Mouse (Mus musculus) ovary, postnatal 10 days (tissue): ENCODE results near the gene Prkcb.

ENCODE experiments used
- DNase-seq: peaks from one replicate; pipeline ENCODE4 v3.0.0; 2022; ENCODE audit warnings: low spot score

The Prkcb gene

DNA sequence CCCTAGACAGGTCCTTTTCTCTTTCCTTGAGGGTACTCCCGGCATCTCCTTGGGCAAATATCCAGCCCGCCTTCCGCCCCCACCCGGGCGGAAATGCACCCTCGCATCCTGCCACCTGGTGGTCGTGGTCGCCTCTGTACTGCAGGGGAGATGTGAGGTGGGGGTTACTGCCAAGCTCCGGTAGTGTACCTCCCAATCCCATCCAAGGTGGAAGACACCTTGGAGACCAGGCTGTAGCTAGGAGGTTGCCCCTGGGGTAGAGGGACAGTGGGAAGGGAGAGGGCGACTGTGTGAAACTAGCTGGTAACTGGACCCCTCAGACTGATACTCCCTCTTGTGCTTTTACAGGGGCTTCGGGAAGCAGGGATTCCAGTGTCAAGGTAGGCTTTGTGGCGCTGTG lies 1.6 kb downstream of the Prkcb start:
- DNase-seq, result no peak

DNA sequence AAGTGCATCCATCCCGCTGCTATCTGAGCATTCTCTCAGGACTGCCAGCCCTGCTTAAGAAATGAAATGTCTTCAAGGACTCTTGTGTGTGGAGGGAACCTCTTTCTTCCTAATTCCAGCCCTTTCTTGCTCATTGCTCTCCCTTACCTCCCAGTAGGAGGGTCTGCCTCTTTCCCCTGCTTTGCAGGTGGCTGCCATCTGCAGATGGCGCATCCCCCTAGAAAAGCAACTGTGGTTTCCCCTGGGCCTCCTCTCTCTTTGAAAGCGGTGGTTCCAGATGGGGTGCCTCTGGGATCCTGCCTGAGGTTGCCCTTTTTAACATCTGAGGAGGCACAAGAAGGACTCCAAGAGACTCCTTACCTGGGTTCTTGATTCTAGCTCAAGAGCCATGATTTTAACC lies 2.2 kb downstream of the Prkcb start:
- no peak for DNase-seq

DNA sequence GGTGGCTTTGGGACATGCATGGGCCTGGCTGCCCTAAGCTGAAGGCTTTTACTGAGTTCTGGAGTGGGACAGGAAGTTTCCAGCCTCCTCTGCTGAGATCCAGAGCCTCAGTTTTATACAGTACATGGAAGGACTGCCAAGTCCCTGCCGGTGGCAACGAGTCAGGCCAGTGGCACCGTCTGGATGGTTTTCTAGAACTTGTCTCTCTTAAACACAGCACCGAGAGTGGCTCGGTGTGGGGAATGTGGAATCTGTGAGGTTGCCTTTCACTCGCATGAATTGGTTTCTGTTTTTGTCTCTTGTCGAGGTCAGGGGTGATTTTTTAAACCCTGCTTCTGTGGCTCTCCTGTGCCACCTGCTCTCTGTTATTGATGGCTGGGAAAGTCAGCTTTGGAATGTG lies 3.6 kb downstream of the Prkcb start:
- DNase-seq, result no peak

DNA sequence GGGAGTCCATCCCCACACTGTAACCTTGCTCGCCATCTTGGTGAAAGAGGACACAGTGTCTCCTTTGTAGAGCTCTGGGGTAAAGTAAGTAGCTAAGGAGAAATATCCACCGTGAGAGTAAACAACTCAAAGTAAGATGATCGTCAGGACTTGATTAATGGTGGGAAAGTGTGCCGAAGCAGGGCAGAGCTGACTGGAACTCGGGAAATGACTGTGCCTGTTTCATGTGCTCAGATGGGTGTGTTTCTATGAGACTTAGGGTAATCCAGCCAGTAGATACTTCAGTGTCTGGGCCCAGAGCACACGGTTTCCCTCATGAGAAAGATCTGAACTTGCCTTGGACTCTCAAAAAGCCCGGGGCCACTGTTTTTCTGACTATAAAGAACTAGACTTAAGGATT lies 5.6 kb downstream of the Prkcb start:
- no peak for DNase-seq

DNA sequence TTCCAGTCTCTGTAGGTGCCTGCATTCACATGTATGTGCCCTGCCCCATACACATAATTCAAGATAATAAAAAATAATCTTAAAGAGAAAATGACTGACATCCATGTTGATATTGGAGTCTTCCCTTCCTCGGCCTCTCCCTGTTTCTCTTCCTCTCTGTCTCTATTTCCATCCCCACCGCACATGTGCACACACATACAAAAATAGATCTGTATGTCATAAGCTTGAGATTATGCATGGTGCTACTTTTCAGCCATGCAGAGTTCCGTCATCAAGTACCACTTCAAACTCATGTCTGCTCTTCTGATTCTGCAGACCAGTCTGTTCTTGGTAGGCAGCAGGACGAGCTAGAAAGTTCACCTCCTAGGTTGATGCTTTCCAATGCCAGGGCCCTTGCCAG lies 6.8 kb downstream of the Prkcb start:
- no peak for DNase-seq

DNA sequence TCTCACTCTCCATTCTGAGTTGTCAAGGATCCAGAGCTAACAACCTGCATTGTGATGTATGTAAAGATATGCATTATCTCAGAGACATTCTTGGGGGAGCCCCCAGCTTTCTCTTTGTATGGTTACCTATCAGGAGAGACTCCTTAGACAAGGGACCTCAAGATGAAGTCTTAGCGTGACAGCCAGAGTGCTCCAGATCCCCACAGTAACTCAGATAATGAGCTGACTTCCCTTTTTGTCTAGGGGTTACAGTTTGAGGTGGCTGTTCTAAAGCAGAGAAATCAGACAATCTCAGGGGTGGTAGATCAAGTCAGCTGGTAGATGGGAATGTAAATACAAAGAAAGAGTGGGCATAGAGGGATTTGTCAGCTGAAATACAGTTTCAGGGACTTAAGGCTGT lies 7.8 kb downstream of the Prkcb start:
- no peak for DNase-seq

DNA sequence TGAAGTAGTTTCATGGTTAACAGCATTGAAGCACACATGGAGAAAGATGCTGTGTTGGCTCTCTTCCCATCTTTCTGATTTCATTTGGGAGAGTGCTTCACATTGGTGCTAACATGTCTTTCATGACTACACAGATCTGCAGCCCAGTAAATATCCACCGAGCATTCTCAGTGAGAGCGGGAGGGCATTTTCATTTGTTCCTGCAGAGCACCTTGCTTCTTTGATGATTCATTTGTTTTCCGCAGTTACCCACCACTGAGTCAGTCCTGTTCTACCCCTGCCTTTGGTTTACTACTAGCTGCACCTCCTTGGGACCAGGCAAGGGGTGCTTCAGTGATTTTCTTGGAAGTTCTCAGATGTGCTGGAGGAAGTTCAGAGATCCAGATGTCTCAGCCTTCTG lies 8.3 kb downstream of the Prkcb start:
- DNase-seq, result no peak

DNA sequence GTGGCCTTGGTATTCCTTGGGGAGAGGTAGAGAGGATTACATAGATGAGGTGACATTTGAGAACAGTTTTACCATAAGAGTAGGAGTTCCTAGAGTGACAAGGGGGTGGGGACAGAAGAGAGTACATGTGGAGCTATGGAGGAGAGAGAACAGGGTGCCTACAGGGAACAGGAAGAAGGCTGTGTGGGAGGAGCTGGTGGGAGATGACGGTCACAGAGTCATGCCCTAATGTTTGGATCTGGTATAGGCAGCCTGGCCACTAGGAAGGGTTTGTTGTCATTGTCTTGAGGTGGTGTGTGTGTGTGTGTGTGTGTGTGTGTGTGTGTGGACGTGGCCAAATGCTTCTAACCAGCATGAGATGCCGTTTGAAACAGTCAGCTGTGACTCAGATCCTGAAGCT lies 9.1 kb downstream of the Prkcb start:
- DNase-seq, result no peak

DNA sequence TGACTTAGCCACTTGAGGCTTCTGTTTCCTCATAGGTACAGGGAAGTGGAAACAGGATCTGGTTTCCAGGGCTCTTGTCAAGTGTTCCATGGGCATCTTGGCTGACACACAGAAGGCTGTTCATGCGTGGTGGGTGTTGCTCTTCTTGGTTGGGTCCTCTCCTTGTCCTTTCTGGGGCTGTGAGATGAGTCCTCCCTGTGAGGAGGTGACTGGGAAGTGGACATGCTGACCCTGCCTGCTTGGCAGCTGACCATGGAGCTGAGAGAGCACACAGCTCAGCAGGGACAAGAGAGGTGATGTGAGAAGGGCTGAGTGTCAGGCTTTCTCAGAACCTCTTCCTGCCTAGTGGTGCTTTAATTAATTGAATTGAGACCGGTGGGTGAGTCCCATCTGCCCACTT lies 10.2 kb downstream of the Prkcb start:
- no peak for DNase-seq

DNA sequence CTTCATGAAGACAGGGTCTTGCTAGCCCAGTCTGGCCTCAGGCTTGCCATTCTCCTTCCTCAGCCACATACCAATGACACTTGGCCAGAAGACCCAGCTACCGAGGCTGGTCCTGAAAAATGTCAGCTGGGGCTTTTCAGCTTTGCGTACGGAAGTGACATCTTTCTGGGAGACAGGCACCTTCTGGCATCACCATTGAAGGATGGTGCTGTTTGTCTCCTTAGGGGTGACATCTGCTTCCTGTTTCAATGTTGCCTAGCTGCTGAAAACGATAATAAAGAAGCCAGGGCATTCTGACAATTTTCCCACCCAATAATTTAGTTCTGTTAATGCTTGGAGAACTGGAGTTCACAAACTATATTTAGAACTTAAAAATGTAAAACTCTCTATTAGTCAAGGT lies 12.0 kb downstream of the Prkcb start:
- DNase-seq, result no peak

DNA sequence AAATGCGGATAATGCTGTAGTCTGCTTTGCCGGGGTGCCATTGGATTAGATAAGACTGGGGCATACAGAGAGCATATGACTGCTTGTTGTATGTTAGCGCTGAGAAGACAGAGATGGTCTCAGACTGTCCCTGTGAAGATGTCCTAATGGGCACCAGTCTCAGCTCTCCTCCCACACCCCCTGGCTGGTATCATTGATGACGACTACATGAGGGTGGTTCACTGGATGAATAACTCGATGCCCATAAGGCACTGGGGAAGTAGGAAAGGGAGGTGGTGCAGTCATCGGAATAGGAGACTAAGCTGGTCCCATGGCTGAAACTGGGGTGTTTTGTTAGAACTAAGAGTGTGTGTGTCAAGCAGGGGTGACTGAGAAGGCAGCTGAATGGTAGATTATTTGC lies 14.0 kb downstream of the Prkcb start:
- no peak for DNase-seq

DNA sequence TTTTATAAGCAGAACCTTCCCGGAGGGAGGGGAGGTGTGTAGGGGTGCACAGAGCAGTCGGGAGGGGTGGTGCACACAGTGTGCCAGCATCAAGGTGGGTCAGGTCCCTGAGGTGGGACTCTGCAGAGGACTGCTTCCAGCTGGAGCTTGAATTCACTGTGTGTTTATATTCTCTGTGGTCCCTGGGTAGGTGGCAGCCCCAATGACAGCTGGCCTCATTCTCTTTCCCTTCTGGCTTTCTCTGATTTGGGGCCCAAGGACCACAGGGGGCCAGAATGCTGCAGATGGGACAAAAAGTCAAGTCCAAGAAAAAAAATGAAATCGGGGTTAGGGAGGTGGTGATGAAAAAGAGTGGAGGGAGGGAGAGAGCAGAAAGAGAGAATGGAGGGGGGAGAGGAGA lies 15.4 kb downstream of the Prkcb start:
- no peak for DNase-seq

DNA sequence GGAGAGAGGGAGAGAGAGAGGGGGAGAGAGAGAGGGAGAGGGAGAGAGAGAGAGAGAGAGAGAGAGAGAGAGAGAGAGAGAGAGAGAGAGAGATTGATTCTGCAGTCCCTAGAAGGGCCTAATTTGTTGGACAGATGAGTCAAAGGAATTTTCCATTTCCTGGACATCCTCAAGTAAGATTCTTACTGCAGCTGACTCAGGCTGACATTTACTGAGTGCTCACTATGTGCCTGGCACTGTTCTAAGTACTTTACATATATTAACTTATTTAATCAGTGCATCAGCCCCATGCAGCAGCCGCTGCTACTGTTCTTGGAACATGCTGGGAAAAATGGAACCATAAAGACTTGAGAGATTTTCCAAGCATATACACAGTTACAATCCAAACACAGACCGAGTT lies 16.0 kb downstream of the Prkcb start:
- DNase-seq, result no peak

DNA sequence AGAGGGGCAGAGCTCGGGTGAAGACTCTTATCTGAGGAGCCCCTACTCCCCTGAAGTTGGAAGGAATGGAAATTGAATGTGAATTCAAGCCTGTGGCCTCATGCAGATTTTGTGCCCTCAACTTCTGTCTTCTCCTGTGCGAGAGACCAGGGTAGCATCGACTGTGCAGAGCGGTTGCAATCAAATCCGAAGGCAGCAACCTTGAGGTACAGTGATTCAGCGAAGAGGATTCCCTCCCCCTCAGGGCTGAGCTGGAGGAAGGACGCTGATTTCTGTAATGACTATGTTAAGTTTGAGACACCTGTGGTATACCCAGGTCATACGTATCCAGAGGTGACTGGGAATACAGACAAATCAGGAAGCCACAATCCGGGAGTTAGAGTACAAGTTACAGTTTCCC lies 18.7 kb downstream of the Prkcb start:
- DNase-seq, result no peak

DNA sequence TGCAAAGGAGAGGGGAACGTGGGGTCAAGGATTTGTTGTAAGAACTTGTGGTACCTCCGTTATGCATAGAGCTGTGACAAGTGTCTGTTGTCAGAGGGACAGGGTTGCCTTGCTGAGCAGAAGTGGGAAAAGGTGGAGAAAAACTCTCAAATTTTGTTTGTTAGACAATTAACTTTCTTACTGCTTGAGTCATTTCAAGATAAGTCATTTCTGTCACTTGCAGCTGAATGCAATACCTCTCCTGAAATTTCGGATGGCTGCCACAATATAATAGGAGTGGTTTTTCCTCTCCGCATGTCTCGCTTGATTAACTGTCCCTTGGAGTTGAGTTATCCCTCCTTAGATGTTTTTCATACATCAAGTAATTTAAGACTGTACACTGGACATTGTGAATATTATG lies 20.1 kb downstream of the Prkcb start:
- no peak for DNase-seq

DNA sequence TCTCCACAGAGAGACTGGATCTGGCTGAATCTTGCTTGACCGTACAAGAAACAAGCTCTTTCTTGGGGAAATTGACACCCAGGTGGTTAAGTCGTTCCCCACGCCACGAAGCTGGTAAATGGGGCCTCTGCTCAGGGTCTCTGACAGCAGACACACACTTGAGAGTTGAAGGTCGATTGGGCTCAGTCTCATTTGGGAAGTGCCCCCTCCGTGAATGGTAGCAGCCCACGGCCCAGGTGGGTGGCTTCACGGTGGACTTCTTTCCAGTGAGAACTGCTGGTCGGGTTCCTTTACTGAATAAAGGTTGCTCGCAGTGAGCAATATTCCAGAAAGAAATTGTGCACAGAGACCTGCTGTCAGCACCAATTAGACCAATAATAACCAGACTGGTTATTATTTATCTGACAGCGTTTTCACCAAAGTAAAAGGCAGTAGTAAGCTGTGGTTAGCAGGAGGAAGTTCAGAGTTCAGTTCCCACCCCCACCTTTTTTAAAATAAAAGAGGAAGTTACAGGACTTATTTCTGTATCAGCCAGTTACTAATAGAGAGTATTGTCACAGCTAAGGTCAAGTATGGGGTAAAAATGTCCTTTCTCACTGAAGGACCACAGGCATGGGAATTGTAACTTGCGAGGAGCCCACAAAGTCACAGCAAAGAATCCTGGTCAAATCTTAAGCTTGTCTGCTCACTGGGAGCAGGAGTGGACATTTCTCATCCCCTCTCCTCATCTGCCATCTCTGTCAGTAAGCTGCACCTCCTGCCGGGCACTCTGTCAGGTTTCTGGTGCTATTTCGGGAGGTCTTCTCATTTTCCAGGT lies 21.6 kb downstream of the Prkcb start:
- DNase-seq, result no peak

DNA sequence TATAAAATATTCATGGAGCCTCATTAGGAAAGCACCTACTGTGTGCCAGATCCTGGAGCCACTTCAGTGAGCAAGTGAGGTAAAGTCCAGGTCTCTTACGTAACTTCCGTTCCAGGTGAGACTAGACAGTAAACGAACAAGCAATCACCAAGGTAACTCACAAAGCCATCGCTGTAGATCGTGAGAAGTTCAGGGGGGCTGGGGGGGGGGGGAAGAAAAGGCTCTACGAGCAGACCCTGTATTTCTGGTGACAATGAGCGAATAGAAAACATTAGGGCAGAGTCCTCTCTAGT lies 22.1 kb downstream of the Prkcb start:
- no peak for DNase-seq

DNA sequence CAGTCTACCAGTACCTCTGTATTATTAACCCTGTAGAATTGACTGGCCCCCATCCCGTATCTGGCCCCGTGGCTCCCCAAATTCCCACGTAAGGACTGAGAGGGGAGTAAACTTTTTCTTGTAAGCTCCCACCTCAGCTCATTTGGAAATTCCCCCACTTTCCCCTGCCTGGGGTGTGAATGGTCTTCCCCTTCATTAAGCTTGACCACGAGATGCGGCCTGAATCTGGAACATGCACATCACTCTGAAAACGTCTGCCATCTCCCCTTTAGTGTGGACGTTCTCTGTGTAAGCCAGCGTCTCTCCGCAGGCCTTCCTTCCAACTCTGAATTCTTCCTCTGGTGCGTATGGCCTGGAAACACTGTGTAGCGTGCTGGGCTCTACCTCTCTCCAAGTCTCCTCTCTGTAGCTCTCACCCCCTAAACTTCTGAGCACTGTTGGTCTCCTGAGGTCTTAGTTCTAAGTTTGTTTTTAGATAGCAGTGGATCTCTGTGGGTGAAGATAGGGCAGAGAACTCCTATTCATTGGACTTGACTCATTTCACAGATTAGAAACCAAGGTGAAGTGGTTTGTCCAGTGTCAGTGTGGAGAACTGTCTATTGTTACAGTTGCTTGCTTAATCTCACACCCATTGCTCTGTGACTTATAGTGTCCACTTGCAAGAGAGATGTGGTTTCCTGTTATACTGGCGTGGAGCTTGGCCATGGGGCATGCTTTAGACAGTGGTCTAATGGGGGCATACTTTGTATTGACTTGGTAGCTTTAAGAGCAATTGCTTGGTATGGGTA lies 25.3 kb downstream of the Prkcb start:
- DNase-seq, result no peak

DNA sequence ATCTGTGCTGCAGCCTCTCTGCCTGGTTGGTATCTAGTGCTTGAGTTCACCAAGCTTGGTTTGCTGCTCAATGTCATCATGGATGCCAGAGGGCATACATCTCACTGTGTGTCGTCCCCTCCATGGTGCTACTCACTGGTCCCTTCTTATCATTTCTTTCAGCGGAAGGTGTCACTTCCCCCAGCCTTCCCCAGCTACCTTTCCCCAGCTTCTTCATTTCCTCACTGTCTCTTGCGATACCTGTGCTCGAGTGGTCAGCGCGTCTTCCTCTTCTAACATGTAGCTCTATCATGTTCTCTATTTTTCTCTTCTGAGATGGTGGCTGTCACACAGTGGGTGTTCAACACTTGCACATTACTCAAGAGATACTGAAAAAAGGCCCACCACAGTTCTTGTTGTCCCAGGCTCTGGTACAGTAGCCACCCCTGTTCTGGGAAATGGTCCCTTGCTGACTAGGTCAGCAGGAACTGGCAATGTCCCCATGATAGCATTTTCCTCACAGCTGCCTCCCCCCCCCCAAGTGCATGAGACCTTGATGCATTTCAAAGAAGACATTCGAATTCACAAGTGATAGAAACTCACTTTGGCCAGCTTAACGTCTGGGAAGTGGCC lies 27.3 kb downstream of the Prkcb start:
- no peak for DNase-seq

DNA sequence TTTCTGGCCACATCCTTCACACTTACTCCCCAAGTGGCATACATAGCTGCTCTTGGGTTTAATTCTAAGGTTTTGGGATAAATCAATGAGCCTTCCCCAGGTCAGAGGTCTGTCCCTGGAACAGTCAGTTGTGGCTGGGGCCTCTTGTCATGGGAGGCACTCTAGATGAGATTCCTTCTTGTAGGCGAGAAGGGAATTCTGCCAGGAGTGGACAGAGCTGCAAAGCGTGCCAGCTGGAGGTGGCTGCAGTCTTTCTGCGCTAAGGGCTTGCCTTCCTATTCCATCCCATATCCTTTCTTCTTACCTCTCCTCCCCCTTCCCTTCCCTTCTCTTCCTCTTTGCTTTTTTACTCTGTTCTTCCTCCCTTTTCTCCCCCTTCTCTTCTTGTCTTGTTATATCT lies 28.1 kb downstream of the Prkcb start:
- no peak for DNase-seq

DNA sequence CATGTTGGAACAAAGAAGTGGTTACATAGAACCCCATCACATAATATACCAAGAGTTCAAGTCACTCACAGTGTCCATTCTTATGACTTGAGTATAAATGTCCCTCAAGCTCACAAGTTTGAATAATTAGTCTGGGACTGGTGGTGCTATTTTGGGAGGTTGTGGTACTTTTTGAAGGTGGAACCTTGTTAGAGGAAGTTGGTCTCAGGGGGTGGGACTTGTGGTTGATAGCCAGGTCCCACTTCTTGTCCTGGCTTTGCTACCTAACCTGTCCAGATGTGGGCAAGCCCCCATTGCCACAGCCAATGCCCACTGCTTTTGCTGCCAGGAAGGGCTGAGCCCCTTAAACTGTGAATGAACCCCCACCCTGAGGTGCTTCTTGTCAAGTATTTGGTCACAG lies 28.9 kb downstream of the Prkcb start:
- no peak for DNase-seq

DNA sequence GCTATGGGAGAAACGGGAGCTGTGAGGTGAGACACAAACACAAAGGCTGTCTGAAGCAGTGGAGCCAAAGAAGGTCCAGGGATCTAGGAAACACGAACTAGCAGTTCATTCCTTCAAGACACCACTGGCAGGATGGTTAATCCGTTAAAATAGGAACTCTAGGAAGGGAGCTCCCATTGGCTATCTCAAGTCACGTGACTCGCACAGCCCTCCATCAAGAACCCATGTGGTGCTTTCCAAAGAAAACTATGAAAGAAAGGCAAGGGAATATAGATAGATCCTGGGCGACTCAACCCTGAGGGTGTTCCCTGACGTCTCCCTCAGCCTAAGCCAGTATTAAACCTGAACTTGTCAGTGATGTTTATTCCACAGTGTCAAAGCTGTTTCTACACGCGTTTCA lies 31.0 kb downstream of the Prkcb start:
- no peak for DNase-seq

DNA sequence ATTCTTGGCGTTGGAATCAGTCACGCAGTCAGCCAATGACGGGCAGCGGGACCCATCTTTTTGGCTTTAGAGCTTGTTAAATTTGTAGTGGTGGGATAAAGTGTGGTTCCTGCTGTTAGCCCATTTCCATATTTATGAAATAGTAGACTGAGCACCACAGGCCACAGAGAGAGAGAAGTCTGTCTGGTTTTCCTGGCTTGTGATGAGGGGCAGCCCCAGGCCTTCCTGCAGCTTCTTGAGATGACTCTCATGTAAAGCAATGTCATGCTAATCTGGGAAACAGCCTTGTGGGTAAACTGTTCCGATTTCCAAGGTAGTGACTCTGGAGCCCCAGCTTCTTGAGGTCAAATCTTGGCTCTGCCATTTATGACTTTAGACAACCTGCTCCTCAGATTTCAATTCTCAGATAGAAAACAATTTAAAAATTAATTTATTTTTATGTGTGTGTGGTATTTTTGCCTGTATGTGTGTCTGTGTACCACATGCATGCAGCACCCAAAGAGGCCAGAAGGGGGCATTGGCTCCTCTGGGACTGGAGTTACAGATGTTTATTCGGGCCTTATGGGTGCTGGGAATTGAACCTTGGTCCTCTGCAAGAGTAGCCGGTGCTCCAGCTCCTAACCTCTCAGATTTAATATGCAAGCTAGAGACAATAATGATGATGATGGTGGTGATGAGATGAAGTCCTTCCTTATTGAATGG lies 32.4 kb downstream of the Prkcb start:
- no peak for DNase-seq
